Mouse (Mus musculus): ENCODE results near the gene Srr. TPM values are rescaled to one million over a fixed set of nuclear protein-coding genes. Genes with fewer than 3 reads are reported as not detected.

Srr gene
- polyA plus RNA-seq, 1 experiment from 2014 or later = 29.6 TPM

- Histone ChIP-seq H3K4me3 (replicated peaks) (no peak overlapping the region), H3K4me1 (peaks cover 10% of the 10 kb centered on the region; the same call in 1 of the 2 replicates), H3K27me3 (no peaks in the 10 kb centered on the region), H3K4me2 (replicated peaks) (no peak overlapping the region), H3K9ac (no peak overlapping the region), H3K9me3 (replicated peaks) (no peaks in the 10 kb centered on the region), H3K27ac (replicated peaks) (no peak overlapping the region), H3K36me3 (peaks cover 3% of the 10 kb centered on the region; the same call in 1 of the 2 replicates)
- 78% methylated on average over 5 of the region's 5 CpGs for WGBS
- ATAC-seq (ENCODE audit: insufficient number of reproducible peaks, low FRiP score, low TSS enrichment, low read depth) = no peak
These were observed 63.6 kb downstream of the Srr start for GRCm38 (mm10) chr11:74862129-74862528.

- Histone ChIP-seq H3K4me3 (replicated peaks) (no peak overlapping the region), H3K9ac (no peak overlapping the region), H3K9me3 (replicated peaks) (no peaks in the 10 kb centered on the region), H3K4me2 (replicated peaks) (no peak overlapping the region), H3K27me3 (no peaks in the 10 kb centered on the region), H3K4me1 (no peaks in the 10 kb centered on the region), H3K36me3 (peaks cover 9% of the 10 kb centered on the region), H3K27ac (replicated peaks) (no peak overlapping the region)
- 83% methylated on average over 9 of the region's 9 CpGs for WGBS
- ATAC-seq (ENCODE audit: insufficient number of reproducible peaks, low FRiP score, low TSS enrichment, low read depth) = no peak
These were observed 68.0 kb downstream of the Srr start for GRCm38 (mm10) chr11:74857756-74858155.

Small RNA genes within 50 kb of the gene (microRNA-seq; reads per million reads assigned to microRNA genes)
- gene Mir6926 (ENCODE audit: borderline number of aligned reads) = not detected

Other genes starting within 250 kb of the Srr start
- 44.0 and 44.5 TPM in 2 replicates for gene Pafah1b1, start 201.3 kb downstream of the Srr start, polyA plus RNA-seq (2015; fragmentation: Nextera tagmentation; extraction: Ambion mirVana)
- gene Mettl16, start 155.1 kb downstream of the Srr start, polyA plus RNA-seq (2015; fragmentation: Nextera tagmentation; extraction: Ambion mirVana) = 45.8 and 48.9 TPM in 2 replicates
- gene Mnt, start 95.0 kb downstream of the Srr start, polyA plus RNA-seq (2015; fragmentation: Nextera tagmentation; extraction: Ambion mirVana) = 6.3 and 6.9 TPM in 2 replicates
- gene Sgsm2, start 28.9 kb downstream of the Srr start, polyA plus RNA-seq (2015; fragmentation: Nextera tagmentation; extraction: Ambion mirVana) = 5.8 and 6.8 TPM in 2 replicates
- gene Tsr1, start 27.9 kb downstream of the Srr start, polyA plus RNA-seq (2015; fragmentation: Nextera tagmentation; extraction: Ambion mirVana) = 41.2 and 41.8 TPM in 2 replicates
- 17.5 and 18.1 TPM in 2 replicates for gene Smg6, start 125 bp downstream of the Srr start, polyA plus RNA-seq (2015; fragmentation: Nextera tagmentation; extraction: Ambion mirVana)
- 17.7 and 19.8 TPM in 2 replicates for gene Hic1, start 243.6 kb upstream of the Srr start, polyA plus RNA-seq (2015; fragmentation: Nextera tagmentation; extraction: Ambion mirVana)

Measured in embryonic facial prominence, embryonic 15.5 days (tissue).